Mouse (Mus musculus) midbrain, embryonic 16.5 days (tissue): ENCODE data around the gene Grpel1. TPM values are rescaled to one million over a fixed set of nuclear protein-coding genes. Genes with fewer than 3 reads are reported as not detected.
A peak's percentile ranks its signal among the peaks of the same experiment; 100 is the strongest.

Experiments
- ATAC-seq: fragments of 200-750 bp; cut with Nextera tagmentation; 2 replicates; pipeline ENCODE4 v1.8.0; 2017; ENCODE audit warnings: moderate TSS enrichment
- H3K27ac ChIP-seq: fragments of 300-500 bp; sonication (generic); 2 replicates; pipeline ENCODE4 v1.5.1; 2014; ENCODE audit warnings: mild to moderate bottlenecking, low read length, mixed read lengths
- H3K27me3 ChIP-seq: fragments of 300-500 bp; sonication (generic); 2 replicates; pipeline ENCODE4 v1.6.1; 2014; ENCODE audit warnings: low read depth, low read length, mixed read lengths; ENCODE audit not compliant: control insufficient read depth, insufficient read depth
- H3K36me3 ChIP-seq: fragments of 300-500 bp; sonication (generic); 2 replicates; pipeline ENCODE4 v1.6.1; 2014; ENCODE audit warnings: mild to moderate bottlenecking, low read length, moderate library complexity, mixed read lengths; ENCODE audit not compliant: control insufficient read depth, insufficient read depth
- H3K4me1 ChIP-seq: fragments of 300-500 bp; sonication (generic); 2 replicates; pipeline ENCODE4 v1.6.1; 2014; ENCODE audit warnings: mild to moderate bottlenecking, low read length, mixed read lengths; ENCODE audit not compliant: control insufficient read depth, insufficient read depth
- H3K4me2 ChIP-seq: fragments of 300-500 bp; sonication (generic); 2 replicates; pipeline ENCODE4 v1.6.1; 2014; ENCODE audit warnings: mild to moderate bottlenecking, low read length, mixed read lengths
- H3K4me3 ChIP-seq: fragments of 300-500 bp; sonication (generic); 2 replicates; pipeline ENCODE4 v1.5.1; 2014; ENCODE audit warnings: low read depth, mild to moderate bottlenecking, low read length, moderate library complexity, mixed read lengths
- H3K9ac ChIP-seq: fragments of 300-500 bp; sonication (generic); 2 replicates; pipeline ENCODE4 v1.6.1; 2014; ENCODE audit warnings: low read depth, low read length, mixed read lengths
- H3K9me3 ChIP-seq: fragments of 300-500 bp; sonication (generic); replicated peaks from 2 replicates; pipeline ENCODE4 v1.6.1; 2014; ENCODE audit warnings: mild to moderate bottlenecking, low read length, mixed read lengths; ENCODE audit not compliant: control insufficient read depth, poor library complexity, severe bottlenecking
- WGBS: fragments of 180-500 bp; shearing (Covaris S2); extraction: QIAGEN DNeasy Blood & Tissue Kit; methylation state at CpG from one replicate; pipeline ENCODE4 v1.1.7; 2014; 5-methylcytosine and 5-hydroxymethylcytosine counted together
- polyA plus RNA-seq: library from polyadenylated mRNA; unstranded; fragments of >200 nt; fragmentation: Nextera tagmentation; extraction: Ambion mirVana; gene quantifications from 2 replicates; pipeline ENCODE4 v1.2.1, GENCODE M21; 2015

Gene Grpel1
- polyA plus RNA-seq, 1 experiment from 2014 or later, result 42.9 TPM

GRCm38 (mm10) chr5:36484171-36484990 is 19.6 kb downstream of the Grpel1 start, which contains the start of the genes Tada2b and Ccdc96:
Gene Tada2b (minus strand): TSS chr5:36484285.
Gene Ccdc96 (plus strand): TSS chr5:36484588.
- under 1% methylated on average over 62 of the region's 97 CpGs for WGBS
- peak within 1 kb of the TSS; percentile 94 for H3K4me2 ChIP-seq

DNA sequence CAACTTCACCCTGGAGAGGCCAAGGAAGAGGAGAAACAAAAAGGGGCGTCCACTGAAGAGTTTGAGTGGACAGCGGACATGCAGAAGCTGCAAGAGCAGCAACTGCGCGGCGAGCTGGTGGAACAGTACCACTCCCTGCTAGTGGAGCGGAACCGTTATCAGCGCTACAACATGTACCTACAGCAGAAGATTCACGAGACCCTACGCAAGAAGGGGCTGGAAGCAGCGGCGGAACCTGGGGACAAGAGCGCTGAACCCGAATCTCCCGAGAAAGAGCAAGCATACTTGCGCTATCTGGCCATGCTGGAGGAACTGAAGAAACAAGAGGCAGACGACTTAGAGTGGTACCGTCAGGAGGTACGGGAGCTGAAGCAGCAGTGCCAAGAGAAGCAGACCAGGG is 20.5 kb downstream of the Grpel1 start:
- Histone ChIP-seq H3K27ac (no peak overlapping the region), H3K36me3 (no peaks in the 10 kb centered on the region), H3K4me1 (peaks cover 29% of the 10 kb centered on the region), H3K9ac (peak overlapping the region; percentile 66; the same call in 1 of the 2 replicates), H3K27me3 (no peaks in the 10 kb centered on the region), H3K9me3 (no peaks in the 10 kb centered on the region), H3K4me3 (peak overlapping the region; percentile 92), H3K4me2 (peak overlapping the region; percentile 93)
- no peak for ATAC-seq
- 45% methylated on average over 19 of the region's 19 CpGs for WGBS

More at GRCm38 (mm10) chr5:36484171-36484990, 19.6 kb downstream of the Grpel1 start, which contains the start of the genes Tada2b and Ccdc96:
- H3K27ac ChIP-seq, result peak within 1 kb of the TSS; percentile 83
- peak within 1 kb of the TSS; percentile 92 for H3K4me3 ChIP-seq
- H3K4me1 ChIP-seq, result peaks cover 29% of the 10 kb centered on the region
- no peaks in the 10 kb centered on the region for H3K36me3 ChIP-seq
- H3K27me3 ChIP-seq, result no peaks in the 10 kb centered on the region
- H3K9me3 ChIP-seq, result no peaks in the 10 kb centered on the region
- peak; percentile 98 for ATAC-seq
- peak within 1 kb of the TSS; percentile 92 for H3K9ac ChIP-seq

GRCm38 (mm10) chr5:36489225-36489624 is 24.4 kb downstream of the Grpel1 start:
- Histone ChIP-seq H3K9ac (no peak overlapping the region), H3K4me3 (no peak overlapping the region), H3K27ac (no peak overlapping the region), H3K9me3 (no peaks in the 10 kb centered on the region), H3K4me2 (no peak overlapping the region), H3K27me3 (no peaks in the 10 kb centered on the region), H3K36me3 (peaks cover 20% of the 10 kb centered on the region), H3K4me1 (peaks cover 7% of the 10 kb centered on the region)
- no peak for ATAC-seq
- 54% methylated on average over 2 of the region's 2 CpGs for WGBS

DNA sequence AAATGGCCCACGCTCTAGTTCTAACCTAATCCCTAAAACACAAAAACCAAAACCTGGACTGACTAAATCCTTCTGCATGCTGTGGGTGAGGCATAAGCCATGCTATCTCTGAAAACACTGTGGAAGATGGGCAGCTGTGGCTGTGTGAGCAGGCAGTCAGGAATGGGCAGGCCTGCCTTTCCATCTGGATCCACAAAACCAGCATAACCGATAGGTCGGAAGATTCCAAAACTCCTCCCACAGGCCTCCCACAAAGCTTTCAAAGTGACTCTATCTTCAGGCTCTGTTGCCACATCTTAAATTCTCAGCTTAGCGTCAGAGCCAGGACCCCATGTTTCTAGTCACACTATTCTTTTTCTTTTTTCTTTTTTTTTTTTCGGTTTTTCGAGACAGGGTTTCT is 29.1 kb downstream of the Grpel1 start:
- Histone ChIP-seq H3K9ac (no peak overlapping the region), H3K27me3 (no peaks in the 10 kb centered on the region), H3K9me3 (no peaks in the 10 kb centered on the region), H3K27ac (no peak overlapping the region), H3K36me3 (peaks cover 45% of the 10 kb centered on the region), H3K4me1 (no peaks in the 10 kb centered on the region), H3K4me2 (no peak overlapping the region), H3K4me3 (no peak overlapping the region)
- no peak for ATAC-seq
- 91% methylated on average over 6 of the region's 6 CpGs for WGBS

- H3K9ac ChIP-seq, result no peak overlapping the region
- no peaks in the 10 kb centered on the region for H3K9me3 ChIP-seq
- H3K27ac ChIP-seq, result no peak overlapping the region
- no peak overlapping the region for H3K4me3 ChIP-seq
- H3K27me3 ChIP-seq, result no peaks in the 10 kb centered on the region
- WGBS, result 92% methylated on average over 9 of the region's 9 CpGs
- H3K4me2 ChIP-seq, result no peak overlapping the region
- ATAC-seq, result no peak
- H3K4me1 ChIP-seq, result no peaks in the 10 kb centered on the region
- H3K36me3 ChIP-seq, result peaks cover 45% of the 10 kb centered on the region
Measured at GRCm38 (mm10) chr5:36494709-36495108, 29.9 kb downstream of the Grpel1 start.

- 87% methylated on average over 7 of the region's 7 CpGs for WGBS
- no peak overlapping the region for H3K4me3 ChIP-seq
- H3K9me3 ChIP-seq, result no peaks in the 10 kb centered on the region
- H3K9ac ChIP-seq, result no peak overlapping the region
- H3K4me2 ChIP-seq, result no peak overlapping the region
- H3K36me3 ChIP-seq, result peaks cover 21% of the 10 kb centered on the region
- no peaks in the 10 kb centered on the region for H3K4me1 ChIP-seq
- ATAC-seq, result no peak
- H3K27me3 ChIP-seq, result no peaks in the 10 kb centered on the region
- no peak overlapping the region for H3K27ac ChIP-seq
Measured at GRCm38 (mm10) chr5:36505235-36505634, 40.4 kb downstream of the Grpel1 start.

DNA sequence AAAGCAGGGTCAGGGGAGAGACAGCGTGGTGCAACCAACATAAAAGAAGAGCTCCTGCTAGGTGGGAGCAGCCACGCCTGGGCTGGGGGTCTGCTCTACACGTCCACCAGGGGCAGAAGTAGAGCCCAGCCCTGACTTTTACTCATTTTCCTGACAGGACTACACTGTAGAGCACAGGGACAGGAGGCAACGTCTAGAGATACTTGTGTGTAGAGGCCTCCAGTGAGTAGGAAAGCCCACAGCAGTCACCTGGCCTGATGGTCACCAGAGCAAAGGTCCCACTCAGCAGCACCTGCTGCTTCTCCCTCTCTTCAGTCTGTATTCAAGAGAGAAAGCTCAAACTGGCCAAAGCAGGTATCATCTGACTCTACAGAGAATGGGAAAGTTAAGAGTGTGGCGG is 40.8 kb downstream of the Grpel1 start:
- Histone ChIP-seq H3K9ac (no peak overlapping the region), H3K27ac (no peak overlapping the region), H3K4me1 (no peaks in the 10 kb centered on the region), H3K4me3 (no peak overlapping the region), H3K9me3 (no peaks in the 10 kb centered on the region), H3K4me2 (no peak overlapping the region), H3K36me3 (peaks cover 23% of the 10 kb centered on the region), H3K27me3 (no peaks in the 10 kb centered on the region)
- ATAC-seq, result no peak
- WGBS, result 70% methylated on average over 5 of the region's 5 CpGs

DNA sequence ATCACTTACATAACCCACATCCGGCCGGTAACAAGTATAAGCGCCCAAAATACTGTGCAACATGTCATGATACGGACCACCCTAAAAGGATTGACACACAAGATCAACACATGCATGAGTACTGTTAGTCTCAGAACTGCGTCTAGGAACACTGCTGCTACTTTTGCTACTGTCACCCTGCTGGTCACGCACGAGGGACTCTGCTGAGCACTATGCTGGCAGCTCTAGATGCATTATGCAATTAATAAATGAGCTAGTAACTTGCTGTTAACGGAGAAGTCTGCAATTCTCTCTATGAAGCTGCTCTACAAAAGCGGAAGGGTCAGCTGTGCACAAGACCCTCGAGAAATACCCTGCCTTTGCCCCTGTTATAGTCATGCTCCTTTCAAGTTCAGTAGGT is 43.6 kb downstream of the Grpel1 start:
- WGBS, result 93% methylated on average over 10 of the region's 10 CpGs
- no peak for ATAC-seq

GRCm38 (mm10) chr5:36510956-36511355 is 46.2 kb downstream of the Grpel1 start:
- Histone ChIP-seq H3K36me3 (peaks cover 23% of the 10 kb centered on the region), H3K9me3 (no peaks in the 10 kb centered on the region), H3K4me1 (no peaks in the 10 kb centered on the region), H3K9ac (no peak overlapping the region), H3K4me2 (no peak overlapping the region), H3K4me3 (no peak overlapping the region), H3K27ac (no peak overlapping the region), H3K27me3 (no peaks in the 10 kb centered on the region)
- no peak for ATAC-seq
- 98% methylated on average over 2 of the region's 2 CpGs for WGBS

More for the DNA sequence above, 43.6 kb downstream of the Grpel1 start:
- Histone ChIP-seq H3K27me3 (no peaks in the 10 kb centered on the region), H3K27ac (no peak overlapping the region), H3K36me3 (peaks cover 20% of the 10 kb centered on the region), H3K4me2 (no peak overlapping the region), H3K9ac (no peak overlapping the region), H3K9me3 (no peaks in the 10 kb centered on the region), H3K4me3 (no peak overlapping the region), H3K4me1 (no peaks in the 10 kb centered on the region)
